Mouse (Mus musculus) stomach, embryonic 16.5 days (tissue): Measurements from ENCODE around the gene Lhcgr. TPM values are rescaled to one million over a fixed set of nuclear protein-coding genes. Genes with fewer than 3 reads are reported as not detected.

Experiments
- ATAC-seq: fragments of 200-750 bp; cut with Nextera tagmentation; 2 replicates; pipeline ENCODE4 v1.8.0; 2017; ENCODE audit warnings: moderate number of reproducible peaks, moderate TSS enrichment; ENCODE audit not compliant: insufficient read depth, low FRiP score
- H3K27ac ChIP-seq: fragments of 300-500 bp; sonication (generic); 2 replicates; pipeline ENCODE4 v1.5.1; 2014; ENCODE audit warnings: low read length
- H3K27me3 ChIP-seq: fragments of 300-500 bp; sonication (generic); 2 replicates; pipeline ENCODE4 v1.6.1; 2014; ENCODE audit warnings: low read length, control low read depth, mixed read lengths; ENCODE audit not compliant: control insufficient read depth, insufficient read depth
- H3K36me3 ChIP-seq: fragments of 300-500 bp; sonication (generic); 2 replicates; pipeline ENCODE4 v1.6.1; 2014; ENCODE audit warnings: low read length; ENCODE audit not compliant: control insufficient read depth, insufficient read depth
- H3K4me1 ChIP-seq: fragments of 300-500 bp; sonication (generic); 2 replicates; pipeline ENCODE4 v1.6.1; 2014; ENCODE audit warnings: low read length, control low read depth, mixed read lengths; ENCODE audit not compliant: control insufficient read depth, insufficient read depth
- H3K4me2 ChIP-seq: fragments of 300-500 bp; sonication (generic); 2 replicates; pipeline ENCODE4 v1.6.1; 2014; ENCODE audit warnings: low read depth, low read length, mixed read lengths
- H3K4me3 ChIP-seq: fragments of 300-500 bp; sonication (generic); replicated peaks from 2 replicates; pipeline ENCODE4 v1.5.1; 2014; ENCODE audit warnings: mild to moderate bottlenecking, low read length
- H3K9ac ChIP-seq: fragments of 300-500 bp; sonication (generic); 2 replicates; pipeline ENCODE4 v1.6.1; 2014; ENCODE audit warnings: low read length
- H3K9me3 ChIP-seq: fragments of 300-500 bp; sonication (generic); replicated peaks from 2 replicates; pipeline ENCODE4 v1.6.1; 2016; ENCODE audit warnings: low read length, control low read depth; ENCODE audit not compliant: control insufficient read depth
- WGBS: fragments of 180-500 bp; shearing (Covaris S2); extraction: QIAGEN DNeasy Blood & Tissue Kit; methylation state at CpG from one replicate; pipeline ENCODE4 v1.1.7; 2014; 5-methylcytosine and 5-hydroxymethylcytosine counted together
- polyA plus RNA-seq: library from polyadenylated mRNA; unstranded; fragments of >200 nt; fragmentation: Nextera tagmentation; extraction: Ambion mirVana; gene quantifications from 2 replicates; pipeline ENCODE4 v1.2.1, GENCODE M21; 2015

The Lhcgr gene
- polyA plus RNA-seq, 1 experiment from 2014 or later: 0.05 TPM

GRCm38 (mm10) chr17:88786385-88786784 lies 5.4 kb downstream of the Lhcgr start:
- no peak for ATAC-seq
- no peak overlapping the region for H3K27ac ChIP-seq
- no peaks in the 10 kb centered on the region; the same call in 1 of the 2 replicates for H3K27me3 ChIP-seq
- no peaks in the 10 kb centered on the region for H3K36me3 ChIP-seq
- H3K4me3 ChIP-seq: no peak overlapping the region
- H3K4me1 ChIP-seq: no peaks in the 10 kb centered on the region
- WGBS: 92% methylated on average over 4 of the region's 4 CpGs
- no peaks in the 10 kb centered on the region for H3K9me3 ChIP-seq
- H3K4me2 ChIP-seq: no peak overlapping the region
- H3K9ac ChIP-seq: no peak overlapping the region

GRCm38 (mm10) chr17:88779148-88779547 lies 12.6 kb downstream of the Lhcgr start:
- H3K9ac ChIP-seq: no peak overlapping the region
- no peak overlapping the region for H3K4me3 ChIP-seq
- no peaks in the 10 kb centered on the region for H3K36me3 ChIP-seq
- no peak overlapping the region for H3K4me2 ChIP-seq
- no peak overlapping the region for H3K27ac ChIP-seq
- H3K9me3 ChIP-seq: no peaks in the 10 kb centered on the region
- H3K27me3 ChIP-seq: no peaks in the 10 kb centered on the region
- H3K4me1 ChIP-seq: no peaks in the 10 kb centered on the region
- no peak for ATAC-seq
- 44% methylated on average over 3 of the region's 3 CpGs for WGBS

- H3K4me3 ChIP-seq: no peak overlapping the region
- H3K27ac ChIP-seq: no peak overlapping the region
- H3K9me3 ChIP-seq: no peaks in the 10 kb centered on the region
- no peaks in the 10 kb centered on the region for H3K27me3 ChIP-seq
- no peak overlapping the region; the same call in 1 of the 2 replicates for H3K4me2 ChIP-seq
- ATAC-seq: no peak
- H3K4me1 ChIP-seq: no peaks in the 10 kb centered on the region
- no peak overlapping the region for H3K9ac ChIP-seq
- WGBS: 15% methylated on average over 9 of the region's 9 CpGs
- H3K36me3 ChIP-seq: no peaks in the 10 kb centered on the region
These were observed 17.7 kb downstream of the Lhcgr start for GRCm38 (mm10) chr17:88774103-88774526.

- H3K27me3 ChIP-seq: no peaks in the 10 kb centered on the region
- ATAC-seq: no peak
- WGBS: 87% methylated on average over 7 of the region's 7 CpGs
These were observed 21.7 kb downstream of the Lhcgr start for GRCm38 (mm10) chr17:88770081-88770480.

GRCm38 (mm10) chr17:88769283-88769859 lies 22.4 kb downstream of the Lhcgr start:
- H3K27me3 ChIP-seq: no peaks in the 10 kb centered on the region
- H3K9me3 ChIP-seq: no peaks in the 10 kb centered on the region
- H3K36me3 ChIP-seq: no peaks in the 10 kb centered on the region
- no peak overlapping the region for H3K4me3 ChIP-seq
- H3K4me1 ChIP-seq: no peaks in the 10 kb centered on the region
- H3K27ac ChIP-seq: no peak overlapping the region
- H3K4me2 ChIP-seq: no peak overlapping the region
- no peak for ATAC-seq
- no peak overlapping the region for H3K9ac ChIP-seq
- 62% methylated on average over 2 of the region's 2 CpGs for WGBS

More at GRCm38 (mm10) chr17:88770081-88770480, 21.7 kb downstream of the Lhcgr start:
- no peak overlapping the region for H3K4me3 ChIP-seq
- H3K4me2 ChIP-seq: no peak overlapping the region
- no peaks in the 10 kb centered on the region for H3K36me3 ChIP-seq
- no peaks in the 10 kb centered on the region for H3K9me3 ChIP-seq
- H3K4me1 ChIP-seq: no peaks in the 10 kb centered on the region
- H3K27ac ChIP-seq: no peak overlapping the region
- no peak overlapping the region for H3K9ac ChIP-seq

GRCm38 (mm10) chr17:88766857-88767256 lies 24.9 kb downstream of the Lhcgr start:
- ATAC-seq: no peak
- WGBS: 82% methylated on average over 6 of the region's 6 CpGs
- Histone ChIP-seq H3K4me1 (no peaks in the 10 kb centered on the region), H3K4me2 (no peak overlapping the region), H3K9me3 (no peaks in the 10 kb centered on the region), H3K27me3 (no peaks in the 10 kb centered on the region), H3K36me3 (no peaks in the 10 kb centered on the region), H3K9ac (no peak overlapping the region), H3K4me3 (no peak overlapping the region), H3K27ac (no peak overlapping the region)

- WGBS: 74% methylated on average over 3 of the region's 3 CpGs
- H3K4me2 ChIP-seq: no peak overlapping the region
- no peak for ATAC-seq
- no peak overlapping the region for H3K9ac ChIP-seq
- no peaks in the 10 kb centered on the region for H3K9me3 ChIP-seq
- H3K4me1 ChIP-seq: no peaks in the 10 kb centered on the region
- H3K27ac ChIP-seq: no peak overlapping the region
- H3K27me3 ChIP-seq: no peaks in the 10 kb centered on the region
- no peaks in the 10 kb centered on the region for H3K36me3 ChIP-seq
- no peak overlapping the region for H3K4me3 ChIP-seq
These were observed 27.7 kb downstream of the Lhcgr start for GRCm38 (mm10) chr17:88764136-88764485.

- WGBS: 54% methylated on average over 5 of the region's 5 CpGs
- Histone ChIP-seq H3K9me3 (no peaks in the 10 kb centered on the region), H3K4me2 (no peak overlapping the region), H3K4me3 (no peak overlapping the region), H3K27ac (no peak overlapping the region), H3K9ac (no peak overlapping the region), H3K4me1 (no peaks in the 10 kb centered on the region), H3K27me3 (no peaks in the 10 kb centered on the region), H3K36me3 (no peaks in the 10 kb centered on the region)
- no peak for ATAC-seq
These were observed 28.2 kb downstream of the Lhcgr start for GRCm38 (mm10) chr17:88763396-88764135.

GRCm38 (mm10) chr17:88758003-88758437 lies 33.8 kb downstream of the Lhcgr start:
- 19% methylated on average over 9 of the region's 9 CpGs for WGBS
- H3K9me3 ChIP-seq: no peaks in the 10 kb centered on the region

More at GRCm38 (mm10) chr17:88758003-88758437, 33.8 kb downstream of the Lhcgr start:
- H3K4me3 ChIP-seq: no peak overlapping the region
- H3K4me2 ChIP-seq: no peak overlapping the region
- H3K27ac ChIP-seq: no peak overlapping the region
- H3K9ac ChIP-seq: no peak overlapping the region
- peaks cover 4% of the 10 kb centered on the region for H3K4me1 ChIP-seq
- H3K36me3 ChIP-seq: no peaks in the 10 kb centered on the region
- H3K27me3 ChIP-seq: no peaks in the 10 kb centered on the region
- ATAC-seq: no peak
